Mouse (Mus musculus) thymus, postnatal 0 days (tissue): ENCODE measurements around the gene Tmem51. TPM values are rescaled to one million over a fixed set of nuclear protein-coding genes. Genes with fewer than 3 reads are reported as not detected.

Experiments used
- DNase-seq: peaks from one replicate; pipeline ENCODE4 v3.0.0-alpha.2; 2015; ENCODE audit warnings: low spot score
- polyA plus RNA-seq: library from polyadenylated mRNA; unstranded; fragments of >200 nt; fragmentation: Nextera tagmentation; extraction: Ambion mirVana; gene quantifications from 2 replicates; pipeline ENCODE4 v1.2.1, GENCODE M21; 2015

Tmem51 gene
- polyA plus RNA-seq, 1 experiment from 2014 or later: 14.8 TPM

GRCm38 (mm10) chr4:142081631-142082283 lies 2.3 kb downstream of the Tmem51 start:
- DNase-seq: no peak

GRCm38 (mm10) chr4:142080901-142081630 lies 3.0 kb downstream of the Tmem51 start:
- DNase-seq: no peak

GRCm38 (mm10) chr4:142080487-142080767 lies 3.7 kb downstream of the Tmem51 start:
- DNase-seq: no peak

GRCm38 (mm10) chr4:142079629-142080486 lies 4.2 kb downstream of the Tmem51 start:
- peak; percentile 84 for DNase-seq

GRCm38 (mm10) chr4:142077572-142078271 lies 6.4 kb downstream of the Tmem51 start:
- DNase-seq: peak; percentile 26

GRCm38 (mm10) chr4:142076883-142077282 lies 7.2 kb downstream of the Tmem51 start:
- DNase-seq: peak; percentile 8

GRCm38 (mm10) chr4:142075931-142076330 lies 8.2 kb downstream of the Tmem51 start:
- no peak for DNase-seq

GRCm38 (mm10) chr4:142074060-142074732 lies 9.9 kb downstream of the Tmem51 start:
- DNase-seq: no peak

GRCm38 (mm10) chr4:142071243-142071991 lies 12.7 kb downstream of the Tmem51 start:
- DNase-seq: no peak

GRCm38 (mm10) chr4:142070840-142071239 lies 13.3 kb downstream of the Tmem51 start:
- DNase-seq: no peak

- no peak for DNase-seq
These were observed 14.9 kb downstream of the Tmem51 start for GRCm38 (mm10) chr4:142068899-142069812.

GRCm38 (mm10) chr4:142066576-142066975 lies 17.5 kb downstream of the Tmem51 start:
- DNase-seq: no peak

- DNase-seq: no peak
These were observed 18.3 kb downstream of the Tmem51 start for GRCm38 (mm10) chr4:142065835-142066234.

GRCm38 (mm10) chr4:142065270-142065669 lies 18.8 kb downstream of the Tmem51 start:
- no peak for DNase-seq

GRCm38 (mm10) chr4:142064582-142065228 lies 19.4 kb downstream of the Tmem51 start:
- DNase-seq: no peak

GRCm38 (mm10) chr4:142063057-142063534 lies 21.0 kb downstream of the Tmem51 start:
- DNase-seq: no peak

GRCm38 (mm10) chr4:142061485-142062240 lies 22.4 kb downstream of the Tmem51 start:
- DNase-seq: no peak
